Mouse (Mus musculus): ENCODE data around the gene Gm20431. TPM values are rescaled to one million over a fixed set of nuclear protein-coding genes. Genes with fewer than 3 reads are reported as not detected.

Gene Gm20431
- polyA plus RNA-seq, 1 experiment, result not detected

- TF ChIP-seq CTCF (IDR thresholded peaks at IDR 0.05; ENCODE audit: extremely low read depth, insufficient read depth, low read length), result no peak
- no peak for TF ChIP-seq POLR2A (IDR thresholded peaks at IDR 0.05; ENCODE audit: extremely low read depth, insufficient read depth, low read length)
- no peak overlapping the region for H3K27ac ChIP-seq (ENCODE audit: insufficient read depth, low read length)
- H3K4me1 ChIP-seq (ENCODE audit: control insufficient read depth, insufficient read depth, low read length), result no peaks in the 10 kb centered on the region
- no peak overlapping the region for H3K4me3 ChIP-seq (ENCODE audit: insufficient read depth, low read length)
Observed at GRCm38 (mm10) chr2:167612122-167612521, 49.2 kb downstream of the Gm20431 start.

DNA sequence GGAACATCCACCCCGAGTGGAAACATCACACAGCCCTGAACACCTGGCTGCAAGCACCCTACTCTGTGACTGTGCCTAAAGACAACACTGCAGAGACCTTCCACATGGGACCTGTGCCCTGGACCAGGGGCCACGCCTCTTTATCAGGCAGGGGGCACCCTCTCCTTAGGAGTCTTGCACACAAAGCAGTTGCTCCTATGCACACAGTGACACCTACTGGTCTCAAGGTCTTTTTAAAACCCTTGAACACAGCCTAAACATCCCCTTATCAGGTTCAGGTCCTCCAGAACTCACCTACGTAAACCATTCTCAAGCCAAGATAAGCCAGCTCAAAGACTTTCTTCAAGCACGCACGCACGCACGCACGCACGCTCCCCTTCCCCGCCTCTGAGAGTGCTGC lies 50.0 kb downstream of the Gm20431 start:
- Histone ChIP-seq H3K27ac (ENCODE audit: insufficient read depth, low read length) (no peak overlapping the region), H3K4me1 (ENCODE audit: control insufficient read depth, insufficient read depth, low read length) (no peaks in the 10 kb centered on the region), H3K4me3 (ENCODE audit: insufficient read depth, low read length) (no peak overlapping the region)
- TF ChIP-seq POLR2A (IDR thresholded peaks at IDR 0.05; ENCODE audit: extremely low read depth, insufficient read depth, low read length) (no peak), CTCF (IDR thresholded peaks at IDR 0.05; ENCODE audit: extremely low read depth, insufficient read depth, low read length) (0 out of 2 replicates have a peak, but pooled peaks have one; percentile 22)

DNA sequence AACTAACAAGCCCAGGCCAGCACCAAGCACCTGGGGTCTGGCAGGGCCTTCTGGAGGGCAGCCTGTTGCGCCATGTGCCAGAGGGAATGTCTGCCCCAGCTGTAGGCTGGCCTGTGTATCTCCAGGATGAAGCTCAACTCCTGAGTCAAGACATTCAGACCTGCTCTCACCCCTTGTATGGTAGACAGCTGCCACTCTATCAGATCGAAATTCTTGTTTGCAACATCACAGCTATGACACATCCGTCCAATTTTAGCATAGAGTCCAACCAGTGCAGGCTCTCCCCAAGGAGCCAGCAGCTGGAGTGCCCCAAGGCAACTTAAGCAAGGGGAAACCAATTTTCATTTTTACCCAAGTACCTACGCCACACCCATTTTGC lies 54.6 kb downstream of the Gm20431 start:
- H3K4me3 ChIP-seq (ENCODE audit: insufficient read depth, low read length), result no peak overlapping the region
- H3K27ac ChIP-seq (ENCODE audit: insufficient read depth, low read length), result no peak overlapping the region
- no peaks in the 10 kb centered on the region for H3K4me1 ChIP-seq (ENCODE audit: control insufficient read depth, insufficient read depth, low read length)
- no peak for TF ChIP-seq CTCF (IDR thresholded peaks at IDR 0.05; ENCODE audit: extremely low read depth, insufficient read depth, low read length)
- no peak for TF ChIP-seq POLR2A (IDR thresholded peaks at IDR 0.05; ENCODE audit: extremely low read depth, insufficient read depth, low read length)

- Histone ChIP-seq H3K27ac (ENCODE audit: insufficient read depth, low read length) (no peak overlapping the region), H3K4me1 (ENCODE audit: control insufficient read depth, insufficient read depth, low read length) (no peaks in the 10 kb centered on the region), H3K4me3 (ENCODE audit: insufficient read depth, low read length) (no peak overlapping the region)
- no peak for TF ChIP-seq POLR2A (IDR thresholded peaks at IDR 0.05; ENCODE audit: extremely low read depth, insufficient read depth, low read length)
- TF ChIP-seq CTCF (IDR thresholded peaks at IDR 0.05; ENCODE audit: extremely low read depth, insufficient read depth, low read length), result no peak
Observed at GRCm38 (mm10) chr2:167605817-167606744, 55.2 kb downstream of the Gm20431 start.

DNA sequence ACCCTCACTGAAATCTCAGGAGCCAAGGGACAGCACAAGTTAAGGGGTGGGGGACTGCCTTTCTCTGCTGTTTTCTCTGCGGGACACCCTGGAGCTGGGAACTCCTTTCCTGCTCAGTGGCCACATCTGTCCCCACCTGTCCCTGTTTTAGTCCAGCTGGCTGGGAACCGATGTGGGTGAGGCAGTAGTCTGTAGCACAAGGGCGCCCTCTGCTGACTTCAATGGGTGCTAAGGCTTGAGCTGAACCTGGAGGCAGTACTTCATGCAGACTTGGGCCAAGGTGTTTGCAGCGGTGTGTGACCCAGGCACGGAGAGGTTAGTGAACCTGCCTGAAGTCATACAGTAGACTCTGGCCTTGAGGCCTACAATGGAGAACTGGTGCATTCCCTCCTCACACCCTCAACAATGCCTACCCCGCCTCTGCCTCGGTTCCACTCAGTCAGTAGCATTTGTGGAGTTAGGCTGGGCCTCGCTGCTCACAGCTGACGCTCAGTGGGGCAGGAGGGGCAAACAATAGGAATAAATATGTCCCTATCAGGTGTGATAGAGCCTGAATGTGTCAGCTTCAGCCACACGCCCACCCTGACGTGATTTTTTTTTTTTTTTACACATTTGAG lies 56.0 kb downstream of the Gm20431 start:
- H3K27ac ChIP-seq (ENCODE audit: insufficient read depth, low read length), result no peak overlapping the region
- TF ChIP-seq CTCF (IDR thresholded peaks at IDR 0.05; ENCODE audit: extremely low read depth, insufficient read depth, low read length), result peak; percentile 95
- no peak for TF ChIP-seq POLR2A (IDR thresholded peaks at IDR 0.05; ENCODE audit: extremely low read depth, insufficient read depth, low read length)
- no peak overlapping the region for H3K4me3 ChIP-seq (ENCODE audit: insufficient read depth, low read length)
- no peaks in the 10 kb centered on the region for H3K4me1 ChIP-seq (ENCODE audit: control insufficient read depth, insufficient read depth, low read length)

DNA sequence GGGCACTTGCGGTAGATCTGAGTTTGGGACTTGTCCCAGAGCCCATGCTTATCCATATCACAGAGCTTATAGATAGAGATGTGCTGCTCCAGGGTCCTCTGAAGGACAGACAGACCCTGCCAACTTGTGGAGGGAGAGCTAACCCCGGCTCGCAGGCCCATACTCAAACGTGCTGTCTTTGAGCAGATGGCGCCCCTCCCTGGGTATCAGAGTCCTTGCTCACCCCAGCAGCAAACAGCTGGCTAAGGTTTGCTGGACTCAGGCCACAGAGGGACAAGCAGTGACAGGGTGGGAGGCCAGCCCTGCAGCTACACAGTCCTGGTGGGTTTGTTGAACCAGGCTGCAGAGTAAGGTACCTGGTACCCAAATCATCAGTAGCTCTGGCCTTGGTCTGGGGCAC lies 58.3 kb downstream of the Gm20431 start:
- TF ChIP-seq POLR2A (IDR thresholded peaks at IDR 0.05; ENCODE audit: extremely low read depth, insufficient read depth, low read length) (no peak), CTCF (IDR thresholded peaks at IDR 0.05; ENCODE audit: extremely low read depth, insufficient read depth, low read length) (no peak)
- no peak overlapping the region for H3K27ac ChIP-seq (ENCODE audit: insufficient read depth, low read length)
- H3K4me1 ChIP-seq (ENCODE audit: control insufficient read depth, insufficient read depth, low read length), result no peaks in the 10 kb centered on the region
- H3K4me3 ChIP-seq (ENCODE audit: insufficient read depth, low read length), result no peak overlapping the region

DNA sequence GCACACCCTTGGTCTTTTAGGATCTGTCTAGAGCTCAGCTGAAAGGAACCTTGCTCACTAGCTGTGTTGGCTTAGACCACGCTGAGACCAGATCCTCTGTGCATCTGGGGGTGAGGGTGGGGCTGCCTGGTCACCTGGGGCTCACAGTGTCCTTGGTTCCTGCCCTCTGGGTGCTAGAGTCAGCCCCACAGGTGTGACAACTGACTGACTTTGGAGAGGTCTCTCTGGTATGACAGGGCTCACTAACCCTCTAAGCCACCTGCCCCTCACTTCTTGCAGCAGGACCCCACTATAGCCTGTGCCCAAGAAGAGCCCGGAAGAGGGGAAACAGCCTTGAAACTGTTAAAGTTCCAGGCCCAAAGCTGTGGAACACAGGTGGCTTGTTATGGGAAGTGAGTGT lies 58.9 kb downstream of the Gm20431 start:
- TF ChIP-seq CTCF (IDR thresholded peaks at IDR 0.05; ENCODE audit: extremely low read depth, insufficient read depth, low read length) (no peak), POLR2A (IDR thresholded peaks at IDR 0.05; ENCODE audit: extremely low read depth, insufficient read depth, low read length) (no peak)

GRCm38 (mm10) chr2:167600481-167600995 lies 60.8 kb downstream of the Gm20431 start:
- no peak for TF ChIP-seq CTCF (IDR thresholded peaks at IDR 0.05; ENCODE audit: extremely low read depth, insufficient read depth, low read length)
- no peak for TF ChIP-seq POLR2A (IDR thresholded peaks at IDR 0.05; ENCODE audit: extremely low read depth, insufficient read depth, low read length)
- H3K4me1 ChIP-seq (ENCODE audit: control insufficient read depth, insufficient read depth, low read length), result no peaks in the 10 kb centered on the region
- no peak overlapping the region for H3K27ac ChIP-seq (ENCODE audit: insufficient read depth, low read length)
- no peak overlapping the region for H3K4me3 ChIP-seq (ENCODE audit: insufficient read depth, low read length)

More for the DNA sequence above, 58.9 kb downstream of the Gm20431 start:
- H3K4me1 ChIP-seq (ENCODE audit: control insufficient read depth, insufficient read depth, low read length), result no peaks in the 10 kb centered on the region
- H3K27ac ChIP-seq (ENCODE audit: insufficient read depth, low read length), result no peak overlapping the region
- no peak overlapping the region for H3K4me3 ChIP-seq (ENCODE audit: insufficient read depth, low read length)

- no peak for TF ChIP-seq POLR2A (IDR thresholded peaks at IDR 0.05; ENCODE audit: extremely low read depth, insufficient read depth, low read length)
- TF ChIP-seq CTCF (IDR thresholded peaks at IDR 0.05; ENCODE audit: extremely low read depth, insufficient read depth, low read length), result no peak
- Histone ChIP-seq H3K4me1 (ENCODE audit: control insufficient read depth, insufficient read depth, low read length) (no peaks in the 10 kb centered on the region), H3K4me3 (ENCODE audit: insufficient read depth, low read length) (no peak overlapping the region), H3K27ac (ENCODE audit: insufficient read depth, low read length) (no peak overlapping the region)
Observed at GRCm38 (mm10) chr2:167599917-167600316, 61.4 kb downstream of the Gm20431 start.

Measured in cortical plate, adult 2 months (tissue).